Mouse (Mus musculus): ENCODE measurements around the gene Pcbd2. TPM values are rescaled to one million over a fixed set of nuclear protein-coding genes. Genes with fewer than 3 reads are reported as not detected.

Gene Pcbd2
- total and polyA plus RNA-seq, 2 experiments from 2014 or later = 8.6 to 30.6 TPM

DNA sequence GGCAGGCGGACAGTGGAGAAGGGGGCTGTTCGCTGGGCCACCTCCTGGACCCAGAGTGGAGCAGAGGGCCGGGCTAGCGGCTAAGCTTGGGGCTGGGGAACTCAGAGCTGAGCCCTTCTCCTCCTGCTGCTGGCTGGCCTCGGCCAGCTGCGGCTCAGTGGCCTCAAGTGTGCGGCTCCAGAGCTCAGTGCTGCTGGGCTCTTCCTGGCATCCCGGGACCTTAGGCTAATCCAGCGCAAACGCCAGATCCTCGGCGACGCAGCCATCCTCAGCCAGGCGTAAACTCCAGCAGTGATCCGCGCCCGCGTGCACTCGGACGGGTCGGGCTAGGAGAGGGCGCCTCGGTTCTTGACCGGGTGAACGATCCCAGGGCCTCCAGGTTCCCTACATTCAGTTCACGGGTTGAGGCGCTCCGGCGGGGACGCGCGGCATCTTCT is 98.1 kb downstream of the Pcbd2 start:
- H3K27ac ChIP-seq (ENCODE audit: low read depth, low read length) = no peak overlapping the region
- no peak for TF ChIP-seq CTCF (IDR thresholded peaks at IDR 0.05)
- no peak overlapping the region for H3K9ac ChIP-seq (replicated peaks; ENCODE audit: low read length, poor library complexity, severe bottlenecking)
- DNase-seq (ENCODE audit: low spot score) (no peak), ATAC-seq (ENCODE audit: low FRiP score) (0 out of 2 replicates have a peak, but pooled peaks have one; percentile 28)
- H3K27me3 ChIP-seq (ENCODE audit: insufficient read depth, low read length) = peaks cover 56% of the 10 kb centered on the region
- no peak overlapping the region for H3K4me2 ChIP-seq (ENCODE audit: low read depth, low read length, poor library complexity, severe bottlenecking)
- WGBS = 0% methylated on average over 32 of the region's 32 CpGs
- no peaks in the 10 kb centered on the region; the same call in 1 of the 2 replicates for H3K4me1 ChIP-seq (ENCODE audit: insufficient read depth, low read length)
- H3K36me3 ChIP-seq (ENCODE audit: insufficient read depth, low read length) = no peaks in the 10 kb centered on the region
- H3K9me3 ChIP-seq (ENCODE audit: low read length) = no peaks in the 10 kb centered on the region
- no peak overlapping the region for H3K4me3 ChIP-seq (ENCODE audit: low read depth, low read length)

- Histone ChIP-seq H3K27me3 (ENCODE audit: insufficient read depth, low read length) (peaks cover 64% of the 10 kb centered on the region), H3K4me3 (ENCODE audit: low read depth, low read length) (no peak overlapping the region), H3K36me3 (ENCODE audit: insufficient read depth, low read length) (no peaks in the 10 kb centered on the region), H3K9me3 (ENCODE audit: low read length) (no peaks in the 10 kb centered on the region), H3K4me2 (ENCODE audit: low read depth, low read length, poor library complexity, severe bottlenecking) (no peak overlapping the region), H3K27ac (ENCODE audit: low read depth, low read length) (no peak overlapping the region), H3K4me1 (ENCODE audit: insufficient read depth, low read length) (no peaks in the 10 kb centered on the region; the same call in 1 of the 2 replicates), H3K9ac (replicated peaks; ENCODE audit: low read length, poor library complexity, severe bottlenecking) (no peak overlapping the region)
- no peak for TF ChIP-seq CTCF (IDR thresholded peaks at IDR 0.05)
- DNase-seq (ENCODE audit: low spot score) (no peak), ATAC-seq (ENCODE audit: low FRiP score) (no peak)
- 2% methylated on average over 56 of the region's 56 CpGs for WGBS
Measured at GRCm38 (mm10) chr13:55826008-55826671, 99.0 kb downstream of the Pcbd2 start.

Other genes starting within 250 kb of the Pcbd2 start
- gene Dbn1, start 239.3 kb upstream of the Pcbd2 start, total RNA-seq (2014; rRNA removed) = 498 and 510 TPM in 2 replicates
- gene Dbn1, start 239.3 kb upstream of the Pcbd2 start, polyA plus RNA-seq (2015; fragmentation: Nextera tagmentation; extraction: Ambion mirVana) = 482 and 484 TPM in 2 replicates
- gene Pdlim7, start 213.7 kb upstream of the Pcbd2 start, total RNA-seq (2014; rRNA removed) = 32.3 and 41.3 TPM in 2 replicates
- 153 and 171 TPM in 2 replicates for gene Pdlim7, start 213.7 kb upstream of the Pcbd2 start, polyA plus RNA-seq (2015; fragmentation: Nextera tagmentation; extraction: Ambion mirVana)
- 3.0 and 4.5 TPM in 2 replicates for gene Dok3, start 198.1 kb upstream of the Pcbd2 start, total RNA-seq (2014; rRNA removed)
- gene Dok3, start 198.1 kb upstream of the Pcbd2 start, polyA plus RNA-seq (2015; fragmentation: Nextera tagmentation; extraction: Ambion mirVana) = 1.4 and 1.6 TPM in 2 replicates
- 51.9 and 58.9 TPM in 2 replicates for gene Ddx41, start 190.7 kb upstream of the Pcbd2 start, total RNA-seq (2014; rRNA removed)
- 45.4 and 49.1 TPM in 2 replicates for gene Ddx41, start 190.7 kb upstream of the Pcbd2 start, polyA plus RNA-seq (2015; fragmentation: Nextera tagmentation; extraction: Ambion mirVana)
- gene Fam193b, start 156.2 kb upstream of the Pcbd2 start, total RNA-seq (2014; rRNA removed) = 73.9 and 90.6 TPM in 2 replicates
- 42.7 and 43.5 TPM in 2 replicates for gene Fam193b, start 156.2 kb upstream of the Pcbd2 start, polyA plus RNA-seq (2015; fragmentation: Nextera tagmentation; extraction: Ambion mirVana)
- gene Tmed9, start 153.6 kb upstream of the Pcbd2 start, total RNA-seq (2014; rRNA removed) = 57.6 and 62.5 TPM in 2 replicates
- gene Tmed9, start 153.6 kb upstream of the Pcbd2 start, polyA plus RNA-seq (2015; fragmentation: Nextera tagmentation; extraction: Ambion mirVana) = 101 and 102 TPM in 2 replicates
- gene B4galt7, start 127.5 kb upstream of the Pcbd2 start, total RNA-seq (2014; rRNA removed) = 62.6 and 67.7 TPM in 2 replicates
- 50.1 and 55.1 TPM in 2 replicates for gene B4galt7, start 127.5 kb upstream of the Pcbd2 start, polyA plus RNA-seq (2015; fragmentation: Nextera tagmentation; extraction: Ambion mirVana)
- gene Caml, start 104.4 kb upstream of the Pcbd2 start, total RNA-seq (2014; rRNA removed) = 90.6 and 101 TPM in 2 replicates
- gene Caml, start 104.4 kb upstream of the Pcbd2 start, polyA plus RNA-seq (2015; fragmentation: Nextera tagmentation; extraction: Ambion mirVana) = 113 and 114 TPM in 2 replicates
- gene Ddx46, start 92.3 kb upstream of the Pcbd2 start, total RNA-seq (2014; rRNA removed) = 22.3 and 29.8 TPM in 2 replicates
- 20.4 and 21.9 TPM in 2 replicates for gene Ddx46, start 92.3 kb upstream of the Pcbd2 start, polyA plus RNA-seq (2015; fragmentation: Nextera tagmentation; extraction: Ambion mirVana)
- 164 and 177 TPM in 2 replicates for gene B230219D22Rik, start 34.2 kb upstream of the Pcbd2 start, total RNA-seq (2014; rRNA removed)
- gene B230219D22Rik, start 34.2 kb upstream of the Pcbd2 start, polyA plus RNA-seq (2015; fragmentation: Nextera tagmentation; extraction: Ambion mirVana) = 58.4 and 62.8 TPM in 2 replicates
- 93.4 and 108 TPM in 2 replicates for gene Txndc15, start 12.7 kb upstream of the Pcbd2 start, total RNA-seq (2014; rRNA removed)
- 137 and 142 TPM in 2 replicates for gene Txndc15, start 12.7 kb upstream of the Pcbd2 start, polyA plus RNA-seq (2015; fragmentation: Nextera tagmentation; extraction: Ambion mirVana)
- not detected in 2 replicates for gene Catsper3, start 57.2 kb downstream of the Pcbd2 start, total RNA-seq (2014; rRNA removed)
- gene Catsper3, start 57.2 kb downstream of the Pcbd2 start, polyA plus RNA-seq (2015; fragmentation: Nextera tagmentation; extraction: Ambion mirVana) = 0.29 and 0.30 TPM in 2 replicates
- gene Pitx1, start 108.8 kb downstream of the Pcbd2 start, total RNA-seq (2014; rRNA removed) = 1.9 and 3.3 TPM in 2 replicates
- gene Pitx1, start 108.8 kb downstream of the Pcbd2 start, polyA plus RNA-seq (2015; fragmentation: Nextera tagmentation; extraction: Ambion mirVana) = 2.2 and 2.7 TPM in 2 replicates